In the genomic region with DNA sequence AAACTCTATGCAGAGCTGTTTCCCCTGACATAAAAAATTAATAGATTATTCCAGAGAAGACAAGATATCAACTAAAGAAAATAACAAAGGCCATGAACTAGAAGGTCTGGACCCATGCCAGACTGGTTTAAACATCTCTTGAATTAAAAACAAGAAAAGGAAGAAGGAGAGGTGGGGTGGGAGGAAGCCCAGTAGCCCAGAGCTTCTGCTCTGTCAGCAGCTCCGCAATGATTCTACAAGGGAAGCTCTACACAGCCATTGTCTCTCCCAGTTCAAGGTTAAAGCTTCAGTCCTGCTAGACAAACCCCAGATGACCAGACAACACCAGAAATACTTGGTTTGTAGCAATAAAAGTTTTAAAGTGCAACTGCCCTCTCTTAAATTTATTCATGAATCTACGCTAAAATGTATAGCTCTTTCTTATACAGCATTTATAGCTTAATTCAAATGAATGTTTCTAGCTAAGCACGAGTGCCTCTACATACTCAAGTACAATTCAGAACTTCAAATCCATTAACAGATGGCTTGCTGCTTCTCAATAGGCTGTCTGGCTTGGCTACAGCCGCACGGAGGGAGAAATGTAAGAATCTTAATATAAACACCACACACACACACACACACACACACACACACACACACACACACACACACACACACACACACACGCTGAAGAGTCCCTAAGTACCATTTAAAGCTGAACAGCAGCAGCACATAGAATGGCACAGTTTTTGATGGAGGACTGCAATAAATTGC, we compare ENCODE assay signal across 9 mouse cellular contexts.
DNase-seq lines count a peak whose midpoint lies in the region; ATAC-seq and TF ChIP-seq lines count a peak whose summit lies in the region.
"Had no signal": no experiment of that assay in that cellular context is flagged by ENCODE, and none has a peak within 500 bp of the region (broad histone marks: within the 10 kb centered on the region; RNA-seq: fewer than 3 reads in every experiment).

No protein-coding gene starts in this region.

- H3K9ac ChIP-seq in lung, embryonic 14.5 days, result no peak overlapping the region
- peak overlapping the region; percentile 41 for H3K9ac ChIP-seq in forebrain, postnatal 0 days
- H3K9ac ChIP-seq in midbrain, postnatal 0 days (replicated peaks; ENCODE audit: low read length, poor library complexity, severe bottlenecking), result no peak overlapping the region

- H3K4me3 ChIP-seq in lung, embryonic 14.5 days (ENCODE audit: low read depth, low read length), result no peak overlapping the region
- H3K4me3 ChIP-seq in forebrain, postnatal 0 days (ENCODE audit: low read depth, low read length), result peak overlapping the region; percentile 26
- no peak overlapping the region for H3K4me3 ChIP-seq in midbrain, postnatal 0 days (ENCODE audit: low read depth, low read length)

- no peaks in the 10 kb centered on the region for H3K9me3 ChIP-seq in lung, embryonic 14.5 days (ENCODE audit: low read depth, low read length)
- H3K9me3 ChIP-seq in forebrain, postnatal 0 days (ENCODE audit: low read length), result no peaks in the 10 kb centered on the region
- H3K9me3 ChIP-seq in midbrain, postnatal 0 days (ENCODE audit: low read length), result no peaks in the 10 kb centered on the region

- WGBS in lung, embryonic 14.5 days, result 40% methylated on average over 6 of the region's 6 CpGs
- WGBS in forebrain, postnatal 0 days, result 26% methylated on average over 6 of the region's 6 CpGs
- 56% methylated on average over 6 of the region's 6 CpGs for WGBS in midbrain, postnatal 0 days

- H3K4me2 ChIP-seq in lung, embryonic 14.5 days, result no peak overlapping the region
- H3K4me2 ChIP-seq in forebrain, postnatal 0 days (ENCODE audit: low read depth), result peak overlapping the region; percentile 44
- H3K4me2 ChIP-seq in midbrain, postnatal 0 days (ENCODE audit: low read depth, low read length, poor library complexity, severe bottlenecking), result no peak overlapping the region

- H3K4me1 ChIP-seq in lung, embryonic 14.5 days (ENCODE audit: insufficient read depth), result no peaks in the 10 kb centered on the region
- no peaks in the 10 kb centered on the region for H3K4me1 ChIP-seq in forebrain, postnatal 0 days (ENCODE audit: insufficient read depth)
- no peaks in the 10 kb centered on the region for H3K4me1 ChIP-seq in midbrain, postnatal 0 days (ENCODE audit: insufficient read depth, low read length)

- no peak for TF ChIP-seq CTCF in lung, embryonic 14.5 days (IDR thresholded peaks at IDR 0.05; ENCODE audit: low read depth)
- no peak for TF ChIP-seq CTCF in forebrain, postnatal 0 days (IDR thresholded peaks at IDR 0.05; ENCODE audit: low read depth)
- TF ChIP-seq CTCF in midbrain, postnatal 0 days (IDR thresholded peaks at IDR 0.05), result no peak

- no peaks in the 10 kb centered on the region for H3K36me3 ChIP-seq in lung, embryonic 14.5 days (ENCODE audit: insufficient read depth)
- H3K36me3 ChIP-seq in forebrain, postnatal 0 days (ENCODE audit: insufficient read depth), result no peaks in the 10 kb centered on the region
- H3K36me3 ChIP-seq in midbrain, postnatal 0 days (ENCODE audit: insufficient read depth, low read length), result no peaks in the 10 kb centered on the region

- no peak for DNase-seq in cerebellum, adult 8-10 months
- peak; percentile 59 for DNase-seq in lung, embryonic 14.5 days
- no peak for DNase-seq in lung, postnatal 4 days
- peak; percentile 70 for DNase-seq in forebrain, postnatal 0 days
- peak; percentile 58 for DNase-seq in midbrain, postnatal 0 days (ENCODE audit: low spot score)
- no peak for DNase-seq in c-Kit-positive CD71-positive TER-119-positive erythroid progenitor cells, embryonic 14.5 days (ENCODE audit: low spot score)
- no peak for DNase-seq in gastrocnemius, adult 18-20 months (ENCODE audit: low spot score)

- peak; percentile 42; the same call in 1 of the 2 replicates for ATAC-seq in cerebellum, adult (ENCODE audit: insufficient number of reproducible peaks, low FRiP score, low TSS enrichment)
- peak; percentile 71; the same call in 1 of the 2 replicates for ATAC-seq in lung, embryonic 14.5 days (ENCODE audit: insufficient read depth)
- ATAC-seq in forebrain, postnatal 0 days, result peak; percentile 67
- no peak for ATAC-seq in midbrain, postnatal 0 days (ENCODE audit: low FRiP score)
- ATAC-seq: Patski had no signal

- peak overlapping the region; percentile 50; the same call in 1 of the 2 replicates for H3K27ac ChIP-seq in lung, embryonic 14.5 days (ENCODE audit: low read depth)
- peak overlapping the region; percentile 87 for H3K27ac ChIP-seq in forebrain, postnatal 0 days (ENCODE audit: low read depth, low read length)
- H3K27ac ChIP-seq in midbrain, postnatal 0 days (ENCODE audit: low read depth, low read length), result no peak overlapping the region

- H3K27me3 ChIP-seq in lung, embryonic 14.5 days (ENCODE audit: insufficient read depth, low read length), result no peaks in the 10 kb centered on the region
- H3K27me3 ChIP-seq in forebrain, postnatal 0 days (ENCODE audit: insufficient read depth, low read length), result no peaks in the 10 kb centered on the region
- H3K27me3 ChIP-seq in midbrain, postnatal 0 days (ENCODE audit: insufficient read depth, low read length), result no peaks in the 10 kb centered on the region
- H3K27me3 ChIP-seq: Patski had no signal

Comparison
In these comparisons a context has a peak if more than half of its experiments do, and no peak if none do; other contexts are left out.
1. DNase-seq: peak in lung, embryonic 14.5 days (single experiment), forebrain, postnatal 0 days (single experiment) and midbrain, postnatal 0 days (single experiment); none in cerebellum, adult 8-10 months (single experiment), lung, postnatal 4 days (0 of 2), c-Kit-positive CD71-positive TER-119-positive erythroid progenitor cells, embryonic 14.5 days (single experiment) and gastrocnemius, adult 18-20 months (single experiment).